Mouse (Mus musculus): ENCODE measurements at regions not wholly inside any gene's neighbourhood (a gene's known extent, or its start where the extent isn't known, plus 50 kb on each side); places are given as distances from the start of the nearest gene placed in this dataset.

- WGBS = 73% methylated on average over 1 of the region's 1 CpGs
These were observed 841.6 kb upstream of the Adam24 start for GRCm38 (mm10) chr8:39833251-39833650.

GRCm38 (mm10) chr8:39846854-39847253 lies 828.0 kb upstream of the Adam24 start:
- DNase-seq = no peak
- TF ChIP-seq CTCF (IDR thresholded peaks at IDR 0.05; ENCODE audit: low read depth) = no peak
- H3K4me2 ChIP-seq (ENCODE audit: low read depth) = no peak overlapping the region
- no peaks in the 10 kb centered on the region for H3K4me1 ChIP-seq (ENCODE audit: insufficient read depth)
- 88% methylated on average over 2 of the region's 2 CpGs for WGBS
- H3K4me3 ChIP-seq (ENCODE audit: low read depth, low read length) = no peak overlapping the region
- no peak for ATAC-seq
- H3K9ac ChIP-seq = no peak overlapping the region
- no peaks in the 10 kb centered on the region for H3K27me3 ChIP-seq (ENCODE audit: insufficient read depth, low read length)
- H3K9me3 ChIP-seq (ENCODE audit: low read length) = no peaks in the 10 kb centered on the region
- H3K27ac ChIP-seq (ENCODE audit: low read depth, low read length) = no peak overlapping the region
- no peaks in the 10 kb centered on the region for H3K36me3 ChIP-seq (ENCODE audit: insufficient read depth)

More at GRCm38 (mm10) chr8:39833251-39833650, 841.6 kb upstream of the Adam24 start:
- ATAC-seq = no peak
- H3K9ac ChIP-seq = no peak overlapping the region
- no peaks in the 10 kb centered on the region for H3K4me1 ChIP-seq (ENCODE audit: insufficient read depth)
- TF ChIP-seq CTCF (IDR thresholded peaks at IDR 0.05; ENCODE audit: low read depth) = no peak
- no peak overlapping the region for H3K4me3 ChIP-seq (ENCODE audit: low read depth, low read length)
- H3K36me3 ChIP-seq (ENCODE audit: insufficient read depth) = no peaks in the 10 kb centered on the region
- H3K9me3 ChIP-seq (ENCODE audit: low read length) = no peaks in the 10 kb centered on the region
- H3K27ac ChIP-seq (ENCODE audit: low read depth, low read length) = no peak overlapping the region
- H3K27me3 ChIP-seq (ENCODE audit: insufficient read depth, low read length) = no peaks in the 10 kb centered on the region
- peak; percentile 0 for DNase-seq
- no peak overlapping the region for H3K4me2 ChIP-seq (ENCODE audit: low read depth)

- Histone ChIP-seq H3K27me3 (ENCODE audit: insufficient read depth, low read length) (no peaks in the 10 kb centered on the region), H3K4me1 (ENCODE audit: insufficient read depth) (no peaks in the 10 kb centered on the region)
- DNase-seq = no peak
These were observed 812.3 kb upstream of the Adam24 start for GRCm38 (mm10) chr8:39862544-39862943.

GRCm38 (mm10) chr8:39902251-39902650 lies 772.6 kb upstream of the Adam24 start:
- ATAC-seq (no peak), DNase-seq (no peak)
- no peaks in the 10 kb centered on the region for H3K4me1 ChIP-seq (ENCODE audit: insufficient read depth)
- H3K27me3 ChIP-seq (ENCODE audit: insufficient read depth, low read length) = no peaks in the 10 kb centered on the region
- H3K36me3 ChIP-seq (ENCODE audit: insufficient read depth) = no peaks in the 10 kb centered on the region
- no peak overlapping the region for H3K4me2 ChIP-seq (ENCODE audit: low read depth)
- no peak for TF ChIP-seq CTCF (IDR thresholded peaks at IDR 0.05; ENCODE audit: low read depth)
- WGBS = 74% methylated on average over 1 of the region's 1 CpGs
- no peak overlapping the region for H3K9ac ChIP-seq
- no peak overlapping the region for H3K27ac ChIP-seq (ENCODE audit: low read depth, low read length)
- H3K4me3 ChIP-seq (ENCODE audit: low read depth, low read length) = no peak overlapping the region
- H3K9me3 ChIP-seq (ENCODE audit: low read length) = no peaks in the 10 kb centered on the region

More at GRCm38 (mm10) chr8:39862544-39862943, 812.3 kb upstream of the Adam24 start:
- Histone ChIP-seq H3K9ac (no peak overlapping the region), H3K36me3 (ENCODE audit: insufficient read depth) (no peaks in the 10 kb centered on the region), H3K4me2 (ENCODE audit: low read depth) (no peak overlapping the region), H3K9me3 (ENCODE audit: low read length) (no peaks in the 10 kb centered on the region), H3K27ac (ENCODE audit: low read depth, low read length) (no peak overlapping the region), H3K4me3 (ENCODE audit: low read depth, low read length) (no peak overlapping the region)
- ATAC-seq = peak; percentile 38; the same call in 1 of the 2 replicates
- WGBS = 66% methylated on average over 2 of the region's 2 CpGs
- no peak for TF ChIP-seq CTCF (IDR thresholded peaks at IDR 0.05; ENCODE audit: low read depth)

- TF ChIP-seq CTCF (IDR thresholded peaks at IDR 0.05; ENCODE audit: low read depth) = no peak
- Histone ChIP-seq H3K27ac (ENCODE audit: low read depth, low read length) (no peak overlapping the region), H3K4me2 (ENCODE audit: low read depth) (no peak overlapping the region), H3K9ac (no peak overlapping the region), H3K27me3 (ENCODE audit: insufficient read depth, low read length) (no peaks in the 10 kb centered on the region), H3K9me3 (ENCODE audit: low read length) (no peaks in the 10 kb centered on the region), H3K36me3 (ENCODE audit: insufficient read depth) (no peaks in the 10 kb centered on the region), H3K4me1 (ENCODE audit: insufficient read depth) (no peaks in the 10 kb centered on the region), H3K4me3 (ENCODE audit: low read depth, low read length) (no peak overlapping the region)
- no peak for DNase-seq
- no peak for ATAC-seq
- 68% methylated on average over 2 of the region's 2 CpGs for WGBS
These were observed 762.0 kb upstream of the Adam24 start for GRCm38 (mm10) chr8:39912926-39913325.

- no peak overlapping the region for H3K27ac ChIP-seq (ENCODE audit: low read depth, low read length)
- H3K4me1 ChIP-seq (ENCODE audit: insufficient read depth) = no peaks in the 10 kb centered on the region
- TF ChIP-seq CTCF (IDR thresholded peaks at IDR 0.05; ENCODE audit: low read depth) = no peak
- WGBS = 76% methylated on average over 2 of the region's 2 CpGs
- no peaks in the 10 kb centered on the region for H3K27me3 ChIP-seq (ENCODE audit: insufficient read depth, low read length)
- no peak overlapping the region for H3K9ac ChIP-seq
- no peak overlapping the region for H3K4me3 ChIP-seq (ENCODE audit: low read depth, low read length)
- no peaks in the 10 kb centered on the region for H3K36me3 ChIP-seq (ENCODE audit: insufficient read depth)
- DNase-seq = no peak
- no peak overlapping the region for H3K4me2 ChIP-seq (ENCODE audit: low read depth)
- no peaks in the 10 kb centered on the region for H3K9me3 ChIP-seq (ENCODE audit: low read length)
- no peak for ATAC-seq
These were observed 753.5 kb upstream of the Adam24 start for GRCm38 (mm10) chr8:39921336-39921735.

GRCm38 (mm10) chr8:39923741-39924140 lies 751.1 kb upstream of the Adam24 start:
- no peak for DNase-seq
- no peaks in the 10 kb centered on the region for H3K9me3 ChIP-seq (ENCODE audit: low read length)
- no peak overlapping the region for H3K9ac ChIP-seq
- no peak overlapping the region for H3K27ac ChIP-seq (ENCODE audit: low read depth, low read length)
- no peaks in the 10 kb centered on the region for H3K4me1 ChIP-seq (ENCODE audit: insufficient read depth)
- 23% methylated on average over 2 of the region's 2 CpGs for WGBS
- no peaks in the 10 kb centered on the region for H3K36me3 ChIP-seq (ENCODE audit: insufficient read depth)
- TF ChIP-seq CTCF (IDR thresholded peaks at IDR 0.05; ENCODE audit: low read depth) = no peak
- H3K27me3 ChIP-seq (ENCODE audit: insufficient read depth, low read length) = no peaks in the 10 kb centered on the region
- H3K4me2 ChIP-seq (ENCODE audit: low read depth) = no peak overlapping the region
- H3K4me3 ChIP-seq (ENCODE audit: low read depth, low read length) = no peak overlapping the region
- ATAC-seq = no peak
